Mouse (Mus musculus) MEL (cell line): ENCODE measurements at regions not wholly inside any gene's neighbourhood (a gene's known extent, or its start where the extent isn't known, plus 50 kb on each side); places are given as distances from the start of the nearest gene placed in this dataset.

Source experiments
- DNase-seq: peaks from one replicate; pipeline ENCODE4 v3.0.0; 2011; ENCODE audit warnings: low read depth, low spot score
- H3K27ac ChIP-seq: 2 replicates; pipeline ENCODE4 v1.5.1; 2012; ENCODE audit warnings: low read depth, mild to moderate bottlenecking, control low read depth, low read length, moderate library complexity; ENCODE audit not compliant: control insufficient read depth
- H3K27me3 ChIP-seq, 2 experiments: fragments of 150-350 bp in 1 of 2; sonication (generic) in 1 of 2; 2 replicates each; pipeline ENCODE4 v1.6.1; 2012; ENCODE audit warnings: low read length in 2 of 2, mild to moderate bottlenecking in 2 of 2, improper control_type of control experiment in 1 of 2, moderate library complexity in 1 of 2; ENCODE audit not compliant: insufficient read depth in 2 of 2, control insufficient read depth in 1 of 2
- H3K36me3 ChIP-seq, 2 experiments: 2 replicates each; pipeline ENCODE4 v1.6.1; 2012 to 2014; ENCODE audit warnings: low read length in 2 of 2, improper control_type of control experiment in 1 of 2, inconsistent platforms in 1 of 2, mild to moderate bottlenecking in 1 of 2; ENCODE audit not compliant: insufficient read depth in 2 of 2, control insufficient read depth in 1 of 2
- H3K4me1 ChIP-seq, 2 experiments: fragments of 150-350 bp in 1 of 2; sonication (generic) in 1 of 2; 2 replicates each; pipeline ENCODE4 v1.6.1; 2012; ENCODE audit warnings: low read length in 2 of 2, improper control_type of control experiment in 1 of 2, mild to moderate bottlenecking in 1 of 2; ENCODE audit not compliant: insufficient read depth in 2 of 2, control insufficient read depth in 1 of 2
- H3K4me3 ChIP-seq, 2 experiments: fragments of 150-350 bp in 1 of 2; sonication (generic) in 1 of 2; 2 replicates each; pipeline ENCODE4 v1.5.1; 2012; ENCODE audit warnings: low read depth in 2 of 2, low read length in 2 of 2, mild to moderate bottlenecking in 2 of 2, moderate library complexity in 2 of 2, control low read depth in 1 of 2, improper control_type of control experiment in 1 of 2; ENCODE audit not compliant: control insufficient read depth in 1 of 2, insufficient read depth in 1 of 2
- H3K79me2 ChIP-seq: 2 replicates; pipeline ENCODE4 v1.6.1; 2012; ENCODE audit warnings: mild to moderate bottlenecking, low read length, moderate library complexity; ENCODE audit not compliant: control insufficient read depth, poor library complexity, insufficient read depth
- H3K9ac ChIP-seq: 2 replicates; pipeline ENCODE4 v1.6.1; 2012; ENCODE audit warnings: low read depth, mild to moderate bottlenecking, control low read depth, low read length, moderate library complexity; ENCODE audit not compliant: control insufficient read depth, poor library complexity, severe bottlenecking
- H3K9me3 ChIP-seq: fragments of 150-350 bp; sonication (generic); replicated peaks from 2 replicates; pipeline ENCODE4 v1.6.1; 2012; ENCODE audit warnings: mild to moderate bottlenecking, low read length, improper control_type of control experiment, moderate library complexity; ENCODE audit not compliant: insufficient read depth
- CHD2 ChIP-seq: IDR thresholded peaks from 2 replicates; pipeline ENCODE4 v1.6.1; 2011; ENCODE audit warnings: low read length, improper control_type of control experiment
- CTCF ChIP-seq, 3 experiments: IDR thresholded peaks in 2 of 3; conservative IDR thresholded peaks in 1 of 3; 2 replicates each; pipeline ENCODE4 v1.5.1; 2011 to 2012; ENCODE audit warnings: low read length in 3 of 3, low read depth in 2 of 3, mild to moderate bottlenecking in 2 of 3, improper control_type of control experiment in 1 of 3, inconsistent platforms in 1 of 3, mixed read lengths in 1 of 3, moderate library complexity in 1 of 3; ENCODE audit not compliant: control insufficient read depth in 1 of 3, insufficient read depth in 1 of 3, poor library complexity in 1 of 3, severe bottlenecking in 1 of 3
- GATA1 ChIP-seq: IDR thresholded peaks from 2 replicates; pipeline ENCODE4 v1.6.1; 2011; ENCODE audit warnings: low read depth, low read length, improper control_type of control experiment
- JUND ChIP-seq: IDR thresholded peaks from 2 replicates; pipeline ENCODE4 v1.6.1; 2011; ENCODE audit warnings: low read depth, mild to moderate bottlenecking, improper control_type of control experiment, low read length
- KAT2A ChIP-seq: conservative IDR thresholded peaks from 2 replicates; pipeline ENCODE4 v1.6.1; 2012; ENCODE audit warnings: low read depth, low read length, improper control_type of control experiment, inconsistent platforms
- MAZ ChIP-seq: IDR thresholded peaks from 2 replicates; pipeline ENCODE4 v1.6.1; 2012; ENCODE audit warnings: low read depth, mild to moderate bottlenecking, inconsistent platforms, low read length, improper control_type of control experiment
- MYC ChIP-seq: IDR thresholded peaks from 2 replicates; pipeline ENCODE4 v1.6.1; 2011; ENCODE audit warnings: low read depth, mild to moderate bottlenecking, low read length, improper control_type of control experiment, moderate library complexity
- POLR2A ChIP-seq, 2 experiments: IDR thresholded peaks; 2 replicates each; pipeline ENCODE4 v1.6.1; 2011 to 2012; ENCODE audit warnings: low read length in 2 of 2, mild to moderate bottlenecking in 2 of 2, control low read depth in 1 of 2, improper control_type of control experiment in 1 of 2, low read depth in 1 of 2, moderate library complexity in 1 of 2; ENCODE audit not compliant: control insufficient read depth in 1 of 2, insufficient read depth in 1 of 2, poor library complexity in 1 of 2
- POLR2AphosphoS2 ChIP-seq: IDR thresholded peaks from 2 replicates; pipeline ENCODE4 v1.6.1; 2011; ENCODE audit warnings: low read length, improper control_type of control experiment
- POLR2AphosphoS5 ChIP-seq: IDR thresholded peaks from 2 replicates; pipeline ENCODE4 v1.6.1; 2012; ENCODE audit warnings: low read depth, borderline replicate concordance, mild to moderate bottlenecking, inconsistent platforms, low read length, moderate library complexity, mixed read lengths
- RAD21 ChIP-seq: IDR thresholded peaks from 2 replicates; pipeline ENCODE4 v1.6.1; 2011; ENCODE audit warnings: mild to moderate bottlenecking, low read depth, low read length, improper control_type of control experiment
- SMC3 ChIP-seq: IDR thresholded peaks from 2 replicates; pipeline ENCODE4 v1.6.1; 2011; ENCODE audit warnings: low read depth, low read length, improper control_type of control experiment
- TAL1 ChIP-seq: IDR thresholded peaks from 2 replicates; pipeline ENCODE4 v1.6.1; 2012; ENCODE audit warnings: mild to moderate bottlenecking, inconsistent platforms, low read length, moderate library complexity, mixed read lengths
- TBP ChIP-seq: IDR thresholded peaks from 2 replicates; pipeline ENCODE4 v1.8.0; 2011; ENCODE audit warnings: low read depth, low read length, improper control_type of control experiment
- UBTF ChIP-seq: IDR thresholded peaks from 2 replicates; pipeline ENCODE4 v1.6.1; 2012; ENCODE audit warnings: low read depth, mild to moderate bottlenecking, inconsistent platforms, low read length, improper control_type of control experiment, moderate library complexity, borderline replicate concordance; ENCODE audit not compliant: insufficient read depth
- USF2 ChIP-seq, 2 experiments: IDR thresholded peaks; 2 replicates each; pipeline ENCODE4 v1.6.1; 2011 to 2012; ENCODE audit warnings: improper control_type of control experiment in 2 of 2, low read length in 2 of 2, borderline replicate concordance in 1 of 2, inconsistent platforms in 1 of 2, low read depth in 1 of 2, mild to moderate bottlenecking in 1 of 2; ENCODE audit not compliant: insufficient read depth in 1 of 2
- ZKSCAN1 ChIP-seq: IDR thresholded peaks from 2 replicates; pipeline ENCODE4 v1.6.1; 2012; ENCODE audit warnings: low read depth, mild to moderate bottlenecking, inconsistent platforms, low read length, improper control_type of control experiment, moderate library complexity

GRCm38 (mm10) chr12:71467820-71468219, 158.1 kb downstream of the Dact1 start:
- no peak overlapping the region for H3K27ac ChIP-seq
- H3K79me2 ChIP-seq = no peaks in the 10 kb centered on the region
- no peak for DNase-seq
- H3K4me1 ChIP-seq = no peaks in the 10 kb centered on the region
- H3K9ac ChIP-seq = no peak overlapping the region
- H3K4me3 ChIP-seq = no peak overlapping the region
- no peaks in the 10 kb centered on the region for H3K27me3 ChIP-seq
- H3K9me3 ChIP-seq = no peaks in the 10 kb centered on the region
- H3K36me3 ChIP-seq = no peaks in the 10 kb centered on the region
- TF ChIP-seq UBTF (no peak), SMC3 (no peak), RAD21 (no peak), KAT2A (no peak), CTCF (IDR thresholded peaks at IDR 0.05 in 2 of 3, conservative IDR thresholded peaks at IDR 0.05 in 1 of 3; ENCODE audit: control insufficient read depth in 1 of 3, insufficient read depth in 1 of 3, low read depth in 2 of 3, low read length in 3 of 3, poor library complexity in 1 of 3, severe bottlenecking in 1 of 3) (no peak), GATA1 (no peak), POLR2A (IDR thresholded peaks at IDR 0.05; ENCODE audit: control insufficient read depth in 1 of 2, insufficient read depth in 1 of 2, low read depth in 1 of 2, low read length in 2 of 2, poor library complexity in 1 of 2) (no peak), MAZ (no peak), ZKSCAN1 (no peak), TAL1 (no peak), USF2 (IDR thresholded peaks at IDR 0.05; ENCODE audit: borderline replicate concordance in 1 of 2, insufficient read depth in 1 of 2, low read depth in 1 of 2, low read length in 2 of 2) (no peak), POLR2AphosphoS2 (no peak), POLR2AphosphoS5 (no peak), CHD2 (no peak), JUND (no peak), TBP (no peak)

- Histone ChIP-seq H3K27me3 (no peaks in the 10 kb centered on the region), H3K27ac (no peak overlapping the region), H3K9me3 (no peaks in the 10 kb centered on the region), H3K36me3 (no peaks in the 10 kb centered on the region), H3K79me2 (no peaks in the 10 kb centered on the region), H3K4me1 (no peaks in the 10 kb centered on the region), H3K4me3 (no peak overlapping the region), H3K9ac (no peak overlapping the region)
- TF ChIP-seq MYC = no peak
- TF ChIP-seq, all 39 proteins: peak for 0
- DNase-seq = no peak
Measured at GRCm38 (mm10) chr12:71468324-71468723, 158.6 kb downstream of the Dact1 start.
